ENCODE assay signal across 19 mouse cellular contexts in the genomic region with DNA sequence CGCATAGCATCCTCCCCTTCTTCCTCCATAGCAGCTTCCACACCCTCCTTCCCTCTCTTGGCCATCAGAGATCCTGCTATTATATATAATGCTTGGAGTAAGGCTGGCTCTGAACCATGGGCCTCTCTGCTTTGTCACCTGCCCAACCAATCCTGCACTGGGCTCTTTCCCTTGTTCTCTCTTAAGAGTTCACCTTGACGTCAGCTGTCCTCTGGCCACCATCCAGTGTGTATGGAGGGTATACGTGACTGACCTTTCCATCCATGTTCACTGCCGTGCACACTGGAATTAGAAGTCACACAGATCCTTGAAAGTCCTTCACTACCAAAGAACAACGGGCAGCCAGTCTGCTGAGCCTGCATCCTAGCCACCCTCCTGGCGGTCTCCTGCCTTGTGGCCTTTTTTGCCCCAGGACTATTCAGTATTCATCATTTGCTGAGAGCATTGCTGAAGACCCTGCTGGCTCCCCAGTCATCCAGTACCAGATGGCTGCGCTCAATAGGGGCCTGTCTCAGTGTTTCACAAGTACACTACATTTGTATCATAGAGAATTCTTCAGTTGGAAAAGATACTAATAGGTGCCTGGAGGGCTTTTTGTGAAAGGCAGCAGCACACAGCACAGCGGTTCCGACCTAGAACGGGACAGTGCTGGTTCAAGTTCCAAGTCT.
DNase-seq lines count a peak whose midpoint lies in the region; ATAC-seq and TF ChIP-seq lines count a peak whose summit lies in the region.
"Had no signal": no experiment of that assay in that cellular context is flagged by ENCODE, and none has a peak within 500 bp of the region (broad histone marks: within the 10 kb centered on the region; RNA-seq: fewer than 3 reads in every experiment).

No protein-coding gene starts in this region.

- no peak overlapping the region for H3K4me2 ChIP-seq in forebrain, embryonic 14.5 days (ENCODE audit: low read length)
- no peak overlapping the region for H3K4me2 ChIP-seq in forebrain, embryonic 11.5 days (ENCODE audit: low read depth, low read length, severe bottlenecking)
- no peak overlapping the region for H3K4me2 ChIP-seq in heart, embryonic 15.5 days
- no peak overlapping the region for H3K4me2 ChIP-seq in hindbrain, postnatal 0 days (ENCODE audit: low read depth, low read length)
- no peak overlapping the region for H3K4me2 ChIP-seq in hindbrain, embryonic 11.5 days (replicated peaks; ENCODE audit: low read depth, low read length)
- H3K4me2 ChIP-seq: embryonic facial prominence, embryonic 12.5 days; forebrain, embryonic 12.5 days; hindbrain, embryonic 15.5 days had no signal

- DNase-seq in forebrain, embryonic 14.5 days (ENCODE audit: low spot score): no peak
- no peak for DNase-seq in forebrain, embryonic 11.5 days (ENCODE audit: low spot score)
- DNase-seq in heart, postnatal 14 days: no peak
- peak; percentile 33 for DNase-seq in hindbrain, postnatal 0 days (ENCODE audit: low spot score)
- DNase-seq in hindbrain, embryonic 11.5 days (ENCODE audit: low spot score): no peak
- no peak for DNase-seq in thymus, postnatal 14 days
- DNase-seq: adrenal gland, postnatal 14 days; cerebellum, adult 11-12 months; forebrain, postnatal 0 days; gastrocnemius, postnatal 14 days; kidney, adult 11 months; kidney, adult 9 months had no signal

- no peaks in the 10 kb centered on the region for H3K27me3 ChIP-seq in forebrain, embryonic 14.5 days (replicated peaks; ENCODE audit: control insufficient read depth, insufficient read depth, low read length)
- no peaks in the 10 kb centered on the region for H3K27me3 ChIP-seq in forebrain, embryonic 11.5 days (ENCODE audit: control insufficient read depth, insufficient read depth, low read length)
- H3K27me3 ChIP-seq in heart, embryonic 15.5 days: no peaks in the 10 kb centered on the region
- no peaks in the 10 kb centered on the region for H3K27me3 ChIP-seq in hindbrain, postnatal 0 days (ENCODE audit: insufficient read depth, low read length)
- no peaks in the 10 kb centered on the region for H3K27me3 ChIP-seq in hindbrain, embryonic 11.5 days (ENCODE audit: control insufficient read depth, insufficient read depth, low read length)
- H3K27me3 ChIP-seq: CH12.LX; embryonic facial prominence, embryonic 12.5 days; forebrain, embryonic 12.5 days; hindbrain, embryonic 15.5 days; Patski had no signal

- no peak overlapping the region for H3K9ac ChIP-seq in forebrain, embryonic 14.5 days (ENCODE audit: low read length)
- H3K9ac ChIP-seq in forebrain, embryonic 11.5 days (ENCODE audit: low read length): no peak overlapping the region
- H3K9ac ChIP-seq in heart, embryonic 15.5 days: no peak overlapping the region
- H3K9ac ChIP-seq in hindbrain, postnatal 0 days (replicated peaks; ENCODE audit: low read length): no peak overlapping the region
- H3K9ac ChIP-seq in hindbrain, embryonic 11.5 days (ENCODE audit: low read depth, low read length): no peak overlapping the region
- H3K9ac ChIP-seq: embryonic facial prominence, embryonic 12.5 days; forebrain, embryonic 12.5 days; forebrain, postnatal 0 days; hindbrain, embryonic 15.5 days had no signal

- TF ChIP-seq CTCF in hindbrain, postnatal 0 days (IDR thresholded peaks at IDR 0.05; ENCODE audit: low read depth): no peak

- no peak overlapping the region for H3K27ac ChIP-seq in forebrain, embryonic 14.5 days (ENCODE audit: low read depth, low read length)
- H3K27ac ChIP-seq in forebrain, embryonic 11.5 days (ENCODE audit: low read depth, low read length): no peak overlapping the region
- no peak overlapping the region; the same call in 1 of the 2 replicates for H3K27ac ChIP-seq in heart, embryonic 15.5 days
- H3K27ac ChIP-seq in hindbrain, postnatal 0 days: peak overlapping the region; percentile 5; the same call in 1 of the 2 replicates
- H3K27ac ChIP-seq in hindbrain, embryonic 11.5 days (ENCODE audit: low read depth, low read length): no peak overlapping the region
- H3K27ac ChIP-seq: embryonic facial prominence, embryonic 12.5 days; forebrain, embryonic 12.5 days; hindbrain, embryonic 15.5 days had no signal

- no peaks in the 10 kb centered on the region for H3K36me3 ChIP-seq in forebrain, embryonic 14.5 days (ENCODE audit: control insufficient read depth, insufficient read depth, low read length)
- H3K36me3 ChIP-seq in forebrain, embryonic 11.5 days (ENCODE audit: control insufficient read depth, insufficient read depth, low read length): no peaks in the 10 kb centered on the region
- H3K36me3 ChIP-seq in heart, embryonic 15.5 days: no peaks in the 10 kb centered on the region
- no peaks in the 10 kb centered on the region for H3K36me3 ChIP-seq in hindbrain, postnatal 0 days (ENCODE audit: insufficient read depth, low read length)
- no peaks in the 10 kb centered on the region for H3K36me3 ChIP-seq in hindbrain, embryonic 11.5 days (ENCODE audit: control insufficient read depth, insufficient read depth, low read length)
- H3K36me3 ChIP-seq: embryonic facial prominence, embryonic 12.5 days; forebrain, embryonic 12.5 days; hindbrain, embryonic 15.5 days had no signal

- H3K4me3 ChIP-seq in forebrain, embryonic 14.5 days (ENCODE audit: low read depth, low read length): no peak overlapping the region
- H3K4me3 ChIP-seq in forebrain, embryonic 11.5 days (ENCODE audit: low read depth, low read length): no peak overlapping the region
- no peak overlapping the region for H3K4me3 ChIP-seq in heart, embryonic 15.5 days
- no peak overlapping the region for H3K4me3 ChIP-seq in hindbrain, postnatal 0 days (ENCODE audit: low read length)
- no peak overlapping the region for H3K4me3 ChIP-seq in hindbrain, embryonic 11.5 days (ENCODE audit: low read depth, low read length)
- H3K4me3 ChIP-seq: embryonic facial prominence, embryonic 12.5 days; forebrain, embryonic 12.5 days; hindbrain, embryonic 15.5 days had no signal

- intact Hi-C loops in heart, postnatal 14 days (cut with DNase I): no loop called here

- H3K9me3 ChIP-seq in forebrain, embryonic 14.5 days (replicated peaks; ENCODE audit: control insufficient read depth, low read length): no peaks in the 10 kb centered on the region
- no peaks in the 10 kb centered on the region for H3K9me3 ChIP-seq in forebrain, embryonic 11.5 days (ENCODE audit: control insufficient read depth, low read length)
- no peaks in the 10 kb centered on the region for H3K9me3 ChIP-seq in heart, embryonic 15.5 days (replicated peaks)
- no peaks in the 10 kb centered on the region for H3K9me3 ChIP-seq in hindbrain, postnatal 0 days (ENCODE audit: low read length)
- H3K9me3 ChIP-seq in hindbrain, embryonic 11.5 days (ENCODE audit: control insufficient read depth, low read length): no peaks in the 10 kb centered on the region
- H3K9me3 ChIP-seq: embryonic facial prominence, embryonic 12.5 days; forebrain, embryonic 12.5 days; hindbrain, embryonic 15.5 days had no signal

- 0 out of 2 replicates have a peak, but pooled peaks have one; percentile 23 for ATAC-seq in forebrain, embryonic 14.5 days
- ATAC-seq in forebrain, embryonic 11.5 days (replicated peaks; ENCODE audit: low FRiP score): no peak
- peak; percentile 74 for ATAC-seq in heart, embryonic 15.5 days (replicated peaks; ENCODE audit: insufficient number of reproducible peaks, insufficient read depth, low FRiP score, low read depth)
- 0 out of 2 replicates have a peak, but pooled peaks have one; percentile 32 for ATAC-seq in hindbrain, postnatal 0 days
- ATAC-seq in hindbrain, embryonic 11.5 days (ENCODE audit: low FRiP score): no peak
- ATAC-seq: activated CD4-positive, CD25-positive, alpha-beta regulatory T cell, adult 4 months; forebrain, postnatal 0 days; Patski had no signal

- WGBS in forebrain, embryonic 14.5 days: 86% methylated on average over 10 of the region's 10 CpGs
- WGBS in forebrain, embryonic 11.5 days: 87% methylated on average over 10 of the region's 10 CpGs
- 71% methylated on average over 10 of the region's 10 CpGs for WGBS in heart, embryonic 15.5 days
- WGBS in hindbrain, postnatal 0 days: 66% methylated on average over 10 of the region's 10 CpGs
- 91% methylated on average over 10 of the region's 10 CpGs for WGBS in hindbrain, embryonic 11.5 days

- peaks cover 11% of the 10 kb centered on the region for H3K4me1 ChIP-seq in forebrain, embryonic 14.5 days (ENCODE audit: control insufficient read depth, insufficient read depth, low read length)
- no peaks in the 10 kb centered on the region for H3K4me1 ChIP-seq in forebrain, embryonic 11.5 days (replicated peaks; ENCODE audit: control insufficient read depth, insufficient read depth, low read length)
- H3K4me1 ChIP-seq in heart, embryonic 15.5 days (replicated peaks): peaks cover 24% of the 10 kb centered on the region
- no peaks in the 10 kb centered on the region for H3K4me1 ChIP-seq in hindbrain, postnatal 0 days (ENCODE audit: insufficient read depth, low read length)
- H3K4me1 ChIP-seq in hindbrain, embryonic 11.5 days (replicated peaks; ENCODE audit: control insufficient read depth, insufficient read depth, low read length): no peaks in the 10 kb centered on the region
- H3K4me1 ChIP-seq: embryonic facial prominence, embryonic 12.5 days had no signal

Comparison
In these comparisons a context has a peak if more than half of its experiments do, and no peak if none do; other contexts are left out.
1. ATAC-seq: peak in forebrain, embryonic 14.5 days (single experiment), heart, embryonic 15.5 days (single experiment) and hindbrain, postnatal 0 days (single experiment); none in forebrain, embryonic 11.5 days (single experiment) and hindbrain, embryonic 11.5 days (single experiment).